Mouse (Mus musculus) retina, adult 2 months (tissue): ENCODE results near the gene Tnnt2.

ENCODE experiments used
- DNase-seq: peaks from one replicate; pipeline ENCODE4 v3.0.0-alpha.2; 2012; ENCODE audit warnings: low read depth, low spot score

Tnnt2 gene

DNA sequence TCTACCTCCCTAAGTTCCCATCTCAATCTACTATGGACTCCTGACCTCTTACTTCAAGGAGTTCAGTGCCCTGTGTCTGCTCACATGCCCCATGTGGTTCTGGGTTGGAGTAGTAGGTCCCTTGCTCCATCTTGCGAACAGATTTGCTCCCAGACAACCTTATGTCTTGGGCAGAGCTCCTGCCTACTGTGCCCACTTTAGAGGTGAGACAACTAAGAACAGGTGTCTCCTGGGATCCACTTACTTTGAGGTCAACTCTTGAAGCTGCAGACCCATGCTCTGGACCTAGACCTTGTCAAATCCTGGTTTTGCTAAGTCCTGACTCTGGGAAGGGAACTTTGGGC, 19.2 kb downstream of the Tnnt2 start:
- DNase-seq, result no peak

- no peak for DNase-seq
These were observed 19.9 kb downstream of the Tnnt2 start for GRCm38 (mm10) chr1:135856070-135856469.

DNA sequence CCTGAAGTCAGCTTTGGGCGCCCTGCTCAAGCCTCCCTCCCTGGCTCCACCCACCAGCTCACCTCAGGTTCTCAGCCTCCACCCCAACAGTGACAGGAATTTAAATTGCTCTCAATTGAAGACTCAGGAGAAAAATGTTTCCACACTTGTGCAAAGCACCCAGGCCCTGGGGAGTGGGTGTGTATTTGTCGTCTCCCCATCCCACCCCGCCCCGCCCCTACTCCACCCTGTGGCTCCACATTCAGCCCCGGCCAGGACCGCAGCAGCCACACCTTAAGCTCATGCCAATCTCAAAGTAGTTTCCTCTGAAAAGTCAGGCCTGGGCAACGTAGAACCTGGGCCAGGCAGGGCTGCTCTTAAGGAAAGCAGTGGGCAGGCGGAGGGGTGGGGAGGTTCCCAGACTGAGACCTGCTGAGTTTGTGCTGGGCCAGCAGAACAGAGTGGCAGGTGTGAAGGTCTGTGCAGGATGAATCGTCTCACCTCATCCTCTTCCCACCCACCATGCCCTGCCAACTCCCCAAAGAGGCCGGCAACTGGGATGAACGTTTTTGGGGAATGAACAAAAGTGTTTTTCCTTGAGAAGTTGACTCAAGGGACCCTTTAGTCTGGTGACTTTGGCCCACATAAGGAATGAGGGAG, 21.1 kb downstream of the Tnnt2 start:
- DNase-seq, result no peak

- DNase-seq, result no peak
These were observed 22.4 kb downstream of the Tnnt2 start for GRCm38 (mm10) chr1:135858533-135858932.

DNA sequence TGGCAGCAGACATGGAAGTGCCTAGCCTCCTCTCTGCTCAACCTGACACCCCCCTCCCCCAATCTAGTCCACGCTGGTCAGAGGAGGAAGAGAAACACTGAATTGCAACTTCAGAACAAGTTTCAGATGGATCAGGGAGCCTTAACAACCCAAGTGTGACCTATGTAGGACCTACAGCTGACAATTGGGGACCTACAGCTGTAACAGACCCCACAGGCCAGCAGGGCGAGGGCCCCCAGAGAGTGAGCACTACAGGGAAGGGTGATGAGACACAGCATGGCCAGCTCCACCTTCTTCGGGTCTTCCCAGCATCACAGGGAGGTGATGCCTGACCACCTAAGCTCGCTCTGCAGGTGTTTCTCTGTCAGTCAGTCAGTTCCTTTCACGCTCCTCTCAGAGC, 24.9 kb downstream of the Tnnt2 start:
- no peak for DNase-seq

- no peak for DNase-seq
These were observed 25.9 kb downstream of the Tnnt2 start for GRCm38 (mm10) chr1:135861980-135862552.

DNA sequence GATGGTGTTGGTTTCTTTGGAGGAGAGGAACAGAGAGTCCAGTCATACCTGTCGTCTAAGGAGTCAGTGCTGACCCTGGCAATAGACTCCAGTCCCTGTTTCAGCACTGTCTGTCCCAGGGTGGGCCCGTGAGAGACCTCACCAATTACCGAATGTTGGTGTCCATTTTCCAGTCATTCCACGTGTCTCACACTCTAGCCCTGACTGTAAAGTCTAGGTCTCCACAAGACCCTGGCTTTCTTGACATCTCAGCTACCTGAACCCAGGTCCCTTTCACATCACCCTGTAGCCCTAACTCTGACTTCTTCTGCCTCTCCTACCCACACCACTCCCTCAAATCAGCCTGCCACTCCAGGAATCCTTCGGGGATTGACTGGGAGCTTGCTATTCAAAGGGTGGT, 26.4 kb downstream of the Tnnt2 start:
- no peak for DNase-seq

- DNase-seq, result no peak
These were observed 27.7 kb downstream of the Tnnt2 start for GRCm38 (mm10) chr1:135863786-135864335.

DNA sequence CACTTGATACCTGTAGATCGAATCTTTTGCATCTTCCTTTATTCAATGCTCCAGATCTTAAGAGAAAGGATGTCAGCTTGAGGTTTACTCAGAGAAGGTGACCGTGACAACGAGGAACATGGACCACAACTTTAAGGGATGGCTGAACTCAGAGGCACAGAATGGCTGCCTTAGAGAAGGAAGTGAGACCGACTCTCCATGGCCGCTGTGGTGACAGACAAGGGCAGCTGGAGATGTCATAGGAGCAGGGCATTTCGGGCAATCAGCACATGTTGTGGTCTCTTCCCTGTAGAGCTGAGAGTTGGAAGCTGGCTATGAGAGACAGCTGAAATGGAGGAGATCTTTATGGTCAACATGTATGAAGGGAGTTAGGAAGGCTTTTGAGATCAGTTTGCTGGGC, 28.7 kb downstream of the Tnnt2 start:
- no peak for DNase-seq

- peak; percentile 54 for DNase-seq
These were observed 29.5 kb downstream of the Tnnt2 start for GRCm38 (mm10) chr1:135865518-135866194.

GRCm38 (mm10) chr1:135868570-135868969, 32.4 kb downstream of the Tnnt2 start:
- no peak for DNase-seq

- no peak for DNase-seq
These were observed 36.8 kb downstream of the Tnnt2 start for GRCm38 (mm10) chr1:135872991-135873390.

GRCm38 (mm10) chr1:135877248-135877647, 41.1 kb downstream of the Tnnt2 start:
- DNase-seq, result no peak

GRCm38 (mm10) chr1:135882385-135883109, 46.4 kb downstream of the Tnnt2 start:
- peak; percentile 26 for DNase-seq

DNA sequence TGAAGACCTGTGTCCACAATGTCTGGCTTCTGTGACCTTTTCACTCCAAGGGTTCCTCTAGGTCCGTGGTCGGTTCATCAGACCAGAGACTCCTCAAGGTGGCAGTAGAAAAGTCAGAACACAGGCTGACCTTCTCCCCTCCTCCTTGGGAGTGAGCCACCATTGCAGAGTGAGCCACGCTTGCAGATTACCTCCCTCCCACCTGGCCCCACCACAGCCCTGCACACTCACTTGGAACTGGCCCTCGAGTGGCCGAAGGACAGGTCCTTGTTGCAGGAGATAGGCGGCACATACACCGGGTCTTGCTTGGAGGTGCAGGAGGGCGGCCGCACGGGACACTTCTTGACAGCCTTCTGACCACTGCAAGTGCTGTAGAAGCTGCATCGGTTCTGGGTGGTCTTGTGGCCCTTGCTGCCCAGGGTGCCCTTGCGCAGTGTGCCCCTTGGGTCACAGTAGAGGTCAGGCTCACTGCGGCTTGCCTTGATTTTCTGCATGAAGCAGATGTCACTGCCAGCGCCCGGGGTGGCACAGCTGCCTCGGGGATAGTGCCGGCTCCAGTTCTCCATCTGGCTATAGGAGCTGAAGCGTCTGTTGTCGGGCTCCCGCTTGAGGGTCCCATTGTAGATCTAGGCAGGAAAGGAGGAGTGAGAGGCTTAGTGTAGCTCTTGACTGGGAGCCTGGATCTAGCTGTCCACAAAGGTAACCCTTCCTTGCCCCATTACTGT, 53.5 kb downstream of the Tnnt2 start:
- no peak for DNase-seq

- no peak for DNase-seq
These were observed 55.5 kb downstream of the Tnnt2 start for GRCm38 (mm10) chr1:135891424-135892216.

GRCm38 (mm10) chr1:135892233-135892632, 56.1 kb downstream of the Tnnt2 start:
- no peak for DNase-seq

- DNase-seq, result no peak
These were observed 56.6 kb downstream of the Tnnt2 start for GRCm38 (mm10) chr1:135892764-135893163.

DNA sequence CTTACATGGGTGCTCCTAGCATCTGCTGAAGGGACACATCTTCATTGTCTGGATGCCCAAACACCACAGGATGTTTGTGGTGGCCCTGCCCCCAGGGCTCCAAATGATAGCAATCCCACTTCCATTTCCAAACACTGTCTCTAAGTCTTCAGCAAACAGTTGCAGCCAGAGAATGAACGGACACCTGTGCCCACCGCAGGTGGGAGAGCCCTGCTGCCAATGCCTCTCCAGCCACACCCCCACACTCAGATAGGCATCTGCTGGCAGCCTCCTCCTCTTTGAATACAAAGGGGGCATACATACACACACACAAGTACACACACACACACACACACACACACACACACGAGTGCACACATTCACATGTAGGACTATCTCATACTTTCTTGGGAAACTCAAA, 57.2 kb downstream of the Tnnt2 start:
- DNase-seq, result no peak

DNA sequence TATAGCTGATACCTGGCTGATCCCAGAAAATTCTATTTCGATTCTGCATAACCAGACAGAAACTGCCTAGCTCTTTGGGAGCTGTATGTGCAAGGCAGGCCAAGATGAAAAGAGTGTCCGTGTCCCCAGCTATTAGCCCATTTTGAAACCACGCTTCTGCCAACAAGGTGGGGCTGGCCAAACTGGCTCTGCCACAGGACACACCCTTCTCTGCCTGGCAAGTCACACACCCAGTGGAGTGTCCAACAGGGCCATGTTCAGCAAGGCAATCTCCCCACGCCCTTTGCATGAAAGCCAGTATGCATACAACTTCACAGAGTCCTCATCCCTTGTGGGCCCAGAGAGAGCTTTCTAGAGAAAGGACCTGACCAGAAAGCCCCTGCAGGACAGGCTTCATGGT, 59.2 kb downstream of the Tnnt2 start:
- DNase-seq, result no peak

GRCm38 (mm10) chr1:135899295-135899694, 63.1 kb downstream of the Tnnt2 start:
- no peak for DNase-seq
